Mouse (Mus musculus) c-Kit-negative CD71-positive TER-119-positive erythroid progenitor cells, embryonic 14.5 days (primary cell): ENCODE measurements around the gene Defb48.
A peak's percentile ranks its signal among the peaks of the same experiment; 100 is the strongest.

ENCODE experiments used
- DNase-seq: peaks from one replicate; pipeline ENCODE4 v3.0.0-alpha.2; 2013; ENCODE audit warnings: low read depth, low spot score

Gene Defb48

GRCm38 (mm10) chr14:62984410-62984809, at the start of gene Defb48:
Defb48 (minus strand) TSS chr14:62984510.
- DNase-seq, result no peak

- no peak for DNase-seq
These were observed 36.3 kb upstream of the Defb48 start for GRCm38 (mm10) chr14:63020524-63021156.

- no peak for DNase-seq
These were observed 30.4 kb upstream of the Defb48 start for GRCm38 (mm10) chr14:63014667-63015066.

- no peak for DNase-seq
These were observed 28.8 kb upstream of the Defb48 start for GRCm38 (mm10) chr14:63013082-63013481.

GRCm38 (mm10) chr14:63011471-63011870, 27.2 kb upstream of the Defb48 start, which contains the start of gene Defb43:
Defb43 (plus strand) TSS chr14:63011771.
- DNase-seq, result no peak

- DNase-seq, result no peak
These were observed 18.3 kb upstream of the Defb48 start for GRCm38 (mm10) chr14:63002588-63002987.

GRCm38 (mm10) chr14:62998977-62999376, 14.7 kb upstream of the Defb48 start:
- no peak for DNase-seq

GRCm38 (mm10) chr14:62997777-62998176, 13.5 kb upstream of the Defb48 start, which contains the start of gene Defb47:
Defb47 (plus strand) TSS chr14:62998077.
- no peak for DNase-seq

- no peak for DNase-seq
These were observed 7.7 kb upstream of the Defb48 start for GRCm38 (mm10) chr14:62991849-62992510.

GRCm38 (mm10) chr14:62991271-62991670, 7.0 kb upstream of the Defb48 start:
- no peak for DNase-seq

- no peak for DNase-seq
These were observed 4.5 kb downstream of the Defb48 start for GRCm38 (mm10) chr14:62979815-62980214.

- peak; percentile 9 for DNase-seq
These were observed 9.3 kb downstream of the Defb48 start for GRCm38 (mm10) chr14:62975046-62975445.

GRCm38 (mm10) chr14:62965811-62966520, 18.3 kb downstream of the Defb48 start:
- no peak for DNase-seq

GRCm38 (mm10) chr14:62965342-62965741, 19.0 kb downstream of the Defb48 start:
- no peak for DNase-seq

GRCm38 (mm10) chr14:62963632-62964031, 20.7 kb downstream of the Defb48 start:
- DNase-seq, result no peak

GRCm38 (mm10) chr14:62956091-62956490, 28.2 kb downstream of the Defb48 start:
- DNase-seq, result no peak

- DNase-seq, result no peak
These were observed 37.5 kb downstream of the Defb48 start for GRCm38 (mm10) chr14:62946794-62947193.

- DNase-seq, result no peak
These were observed 43.8 kb downstream of the Defb48 start for GRCm38 (mm10) chr14:62940383-62941074.

- DNase-seq, result no peak
These were observed 44.9 kb downstream of the Defb48 start for GRCm38 (mm10) chr14:62939435-62939834.

GRCm38 (mm10) chr14:62937675-62938074, 46.6 kb downstream of the Defb48 start:
- DNase-seq, result no peak

GRCm38 (mm10) chr14:62936631-62937380, 47.5 kb downstream of the Defb48 start:
- no peak for DNase-seq
